Mouse (Mus musculus) E14TG2a.4 (cell line): ENCODE data around the gene Rprd1b.

Source experiments
- H3K27me3 ChIP-seq: 2 replicates; pipeline ENCODE4 v1.6.1; 2014; ENCODE audit warnings: low read length, control low read depth; ENCODE audit not compliant: insufficient read depth
- H3K36me3 ChIP-seq: 2 replicates; pipeline ENCODE4 v1.6.1; 2014; ENCODE audit warnings: low read length, control low read depth; ENCODE audit not compliant: insufficient read depth
- H3K4me1 ChIP-seq: replicated peaks from 2 replicates; pipeline ENCODE4 v1.6.1; 2014; ENCODE audit warnings: low read depth, low read length, control low read depth
- H3K4me3 ChIP-seq: replicated peaks from 2 replicates; pipeline ENCODE4 v1.5.1; 2014; ENCODE audit warnings: mild to moderate bottlenecking, low read length
- H3K9me3 ChIP-seq: 2 replicates; pipeline ENCODE4 v1.6.1; 2014; ENCODE audit warnings: low read length, control low read depth
- CTCF ChIP-seq: conservative IDR thresholded peaks from 2 replicates; pipeline ENCODE4 v1.5.1; 2014; ENCODE audit warnings: low read length
- NANOG ChIP-seq: IDR thresholded peaks from 2 replicates; pipeline ENCODE4 v1.6.1; 2014; ENCODE audit warnings: borderline replicate concordance, low read length, mixed read lengths
- POU5F1 ChIP-seq: IDR thresholded peaks from 2 replicates; pipeline ENCODE4 v1.6.1; 2014; ENCODE audit warnings: low read length, borderline replicate concordance

The Rprd1b gene

GRCm38 (mm10) chr2:158166628-158167027 is 138.3 kb downstream of the Rprd1b start:
- TF ChIP-seq POU5F1 (no peak), CTCF (no peak)
- H3K9me3 ChIP-seq = no peaks in the 10 kb centered on the region
- no peaks in the 10 kb centered on the region for H3K36me3 ChIP-seq
- peaks cover 35% of the 10 kb centered on the region for H3K4me1 ChIP-seq
- H3K27me3 ChIP-seq = no peaks in the 10 kb centered on the region
- H3K4me3 ChIP-seq = no peak overlapping the region

GRCm38 (mm10) chr2:158167496-158168205 is 139.4 kb downstream of the Rprd1b start:
- H3K27me3 ChIP-seq = no peaks in the 10 kb centered on the region
- H3K4me3 ChIP-seq = no peak overlapping the region
- TF ChIP-seq CTCF (no peak), NANOG (no peak)
- H3K4me1 ChIP-seq = peaks cover 27% of the 10 kb centered on the region
- H3K36me3 ChIP-seq = no peaks in the 10 kb centered on the region
- H3K9me3 ChIP-seq = no peaks in the 10 kb centered on the region

GRCm38 (mm10) chr2:158168741-158169211 is 140.5 kb downstream of the Rprd1b start:
- TF ChIP-seq CTCF (no peak), NANOG (no peak), POU5F1 (no peak)
- no peaks in the 10 kb centered on the region for H3K36me3 ChIP-seq
- H3K27me3 ChIP-seq = no peaks in the 10 kb centered on the region
- peaks cover 27% of the 10 kb centered on the region for H3K4me1 ChIP-seq
- H3K9me3 ChIP-seq = no peaks in the 10 kb centered on the region
- H3K4me3 ChIP-seq = no peak overlapping the region

- Histone ChIP-seq H3K27me3 (0 out of 2 replicates have a peak, but pooled peaks cover 1% of the 10 kb centered on the region), H3K4me1 (peaks cover 27% of the 10 kb centered on the region), H3K9me3 (no peaks in the 10 kb centered on the region), H3K36me3 (no peaks in the 10 kb centered on the region), H3K4me3 (no peak overlapping the region)
- TF ChIP-seq NANOG = no peak
- TF ChIP-seq CTCF = no peak
- no peak for TF ChIP-seq POU5F1
These were observed 141.1 kb downstream of the Rprd1b start for GRCm38 (mm10) chr2:158169351-158169750.

- H3K4me1 ChIP-seq = peaks cover 27% of the 10 kb centered on the region
- peaks cover 3% of the 10 kb centered on the region; the same call in 1 of the 2 replicates for H3K9me3 ChIP-seq
- H3K27me3 ChIP-seq = 0 out of 2 replicates have a peak, but pooled peaks cover 2% of the 10 kb centered on the region
- TF ChIP-seq POU5F1 (no peak), CTCF (no peak), NANOG (no peak)
- no peaks in the 10 kb centered on the region for H3K36me3 ChIP-seq
- H3K4me3 ChIP-seq = no peak overlapping the region
These were observed 141.5 kb downstream of the Rprd1b start for GRCm38 (mm10) chr2:158169771-158170170.

- TF ChIP-seq CTCF (no peak), NANOG (no peak), POU5F1 (no peak)
- Histone ChIP-seq H3K4me1 (peaks cover 27% of the 10 kb centered on the region), H3K27me3 (0 out of 2 replicates have a peak, but pooled peaks cover 2% of the 10 kb centered on the region), H3K9me3 (peaks cover 8% of the 10 kb centered on the region; the same call in 1 of the 2 replicates), H3K36me3 (no peaks in the 10 kb centered on the region), H3K4me3 (no peak overlapping the region)
These were observed 142.1 kb downstream of the Rprd1b start for GRCm38 (mm10) chr2:158170394-158170793.

GRCm38 (mm10) chr2:158174438-158174837 is 146.1 kb downstream of the Rprd1b start:
- Histone ChIP-seq H3K4me1 (peaks cover 47% of the 10 kb centered on the region), H3K9me3 (peaks cover 8% of the 10 kb centered on the region; the same call in 1 of the 2 replicates), H3K4me3 (no peak overlapping the region), H3K36me3 (no peaks in the 10 kb centered on the region), H3K27me3 (0 out of 2 replicates have a peak, but pooled peaks cover 2% of the 10 kb centered on the region)
- TF ChIP-seq CTCF = no peak
- TF ChIP-seq NANOG = no peak
- TF ChIP-seq POU5F1 = no peak

GRCm38 (mm10) chr2:158174958-158175357 is 146.7 kb downstream of the Rprd1b start:
- TF ChIP-seq CTCF (no peak), NANOG (no peak), POU5F1 (no peak)
- peaks cover 48% of the 10 kb centered on the region for H3K4me1 ChIP-seq
- H3K4me3 ChIP-seq = no peak overlapping the region
- 0 out of 2 replicates have a peak, but pooled peaks cover 2% of the 10 kb centered on the region for H3K27me3 ChIP-seq
- no peaks in the 10 kb centered on the region for H3K36me3 ChIP-seq
- H3K9me3 ChIP-seq = peaks cover 8% of the 10 kb centered on the region; the same call in 1 of the 2 replicates
